Mouse (Mus musculus): ENCODE measurements around the gene Hes7. TPM values are rescaled to one million over a fixed set of nuclear protein-coding genes. Genes with fewer than 3 reads are reported as not detected.

The Hes7 gene
- total and polyA plus RNA-seq, 3 experiments = 0.08 to 1.4 TPM; not detected in 1

DNA sequence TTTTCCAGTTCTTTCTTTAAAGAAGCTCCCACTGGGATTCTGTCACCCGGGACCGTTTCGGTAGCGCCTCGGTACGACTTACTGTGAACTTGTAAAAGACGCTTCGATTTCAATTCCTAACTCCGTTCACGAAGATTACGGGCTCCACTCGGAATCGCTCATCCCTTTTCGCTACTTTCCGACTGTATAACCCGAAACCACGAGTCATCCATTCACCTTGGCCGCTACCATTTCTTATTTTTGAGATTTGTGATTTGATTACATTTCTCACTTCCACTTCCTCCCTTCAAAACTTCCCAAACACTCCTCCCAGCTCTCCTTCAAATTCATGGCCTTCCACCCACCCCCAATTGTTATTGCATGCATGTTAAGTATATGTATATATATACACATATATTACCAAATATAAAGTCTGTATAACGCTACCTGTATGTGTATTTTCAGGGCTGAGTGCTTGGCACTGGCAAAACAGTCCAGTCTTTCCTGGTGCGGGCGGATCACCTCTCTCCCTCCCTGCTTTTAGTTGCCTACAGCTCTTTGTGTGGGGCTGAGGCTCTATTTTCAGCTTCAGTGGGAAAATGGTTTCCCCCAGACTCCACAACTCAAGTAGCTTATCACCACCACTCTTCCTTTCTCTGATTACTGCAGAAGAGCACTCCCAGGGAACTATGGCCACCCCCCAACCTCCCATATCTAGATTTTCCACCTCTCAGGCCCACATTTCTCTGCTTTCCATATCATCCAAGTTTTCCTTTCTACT is 9.0 kb upstream of the Hes7 start:
- no peaks in the 10 kb centered on the region for H3K9me3 ChIP-seq (replicated peaks; ENCODE audit: insufficient read depth, low read length)
- H3K27ac ChIP-seq (ENCODE audit: control insufficient read depth, low read depth, low read length) = peak overlapping the region; percentile 45
- peaks cover 0 to 7% of the 10 kb centered on the region in 2 experiments; a peak in 2 of 4 replicates for H3K36me3 ChIP-seq (ENCODE audit: control insufficient read depth in 1 of 2, insufficient read depth in 2 of 2, low read length in 2 of 2)
- H3K4me3 ChIP-seq (ENCODE audit: control insufficient read depth in 1 of 2, insufficient read depth in 1 of 2, low read depth in 2 of 2, low read length in 2 of 2) = peak overlapping the region; percentile 48 to 78
- H3K4me1 ChIP-seq (ENCODE audit: control insufficient read depth in 1 of 2, insufficient read depth in 2 of 2, low read length in 2 of 2) = peaks cover 0 to 12% of the 10 kb centered on the region in 2 experiments; a peak in 2 of 4 replicates
- H3K79me2 ChIP-seq (ENCODE audit: control insufficient read depth, insufficient read depth, low read length, poor library complexity) = no peaks in the 10 kb centered on the region
- no peak for DNase-seq (ENCODE audit: low read depth, low spot score)
- peak overlapping the region; percentile 76 for H3K9ac ChIP-seq (ENCODE audit: control insufficient read depth, low read depth, low read length, poor library complexity, severe bottlenecking)
- no peaks in the 10 kb centered on the region for H3K27me3 ChIP-seq (ENCODE audit: control insufficient read depth in 1 of 2, insufficient read depth in 2 of 2, low read length in 2 of 2)
- TF ChIP-seq TAL1 (IDR thresholded peaks at IDR 0.05; ENCODE audit: low read length) = no peak
- TF ChIP-seq MYB (IDR thresholded peaks at IDR 0.05; ENCODE audit: low read depth, low read length) = no peak
- 0 out of 2 replicates have a peak, but pooled peaks have one; percentile 23 for TF ChIP-seq MAZ (IDR thresholded peaks at IDR 0.05; ENCODE audit: low read depth, low read length)
- TF ChIP-seq CHD1 (IDR thresholded peaks at IDR 0.05; ENCODE audit: low read depth, low read length) = 0 out of 2 replicates have a peak, but pooled peaks have one; percentile 33
- no peak for TF ChIP-seq ZMIZ1 (IDR thresholded peaks at IDR 0.05; ENCODE audit: low read depth, low read length)
- TF ChIP-seq BHLHE40 (IDR thresholded peaks at IDR 0.05; ENCODE audit: borderline replicate concordance, low read depth, low read length) = no peak
- peak; percentile 13; the same call in 1 of the 2 replicates for TF ChIP-seq HCFC1 (IDR thresholded peaks at IDR 0.05; ENCODE audit: low read depth, low read length)
- 0 out of 2 replicates have a peak, but pooled peaks have one; percentile 69 for TF ChIP-seq SIN3A (IDR thresholded peaks at IDR 0.05; ENCODE audit: low read length)
- TF ChIP-seq GATA1 (IDR thresholded peaks at IDR 0.05; ENCODE audit: low read depth, low read length) = no peak

GRCm38 (mm10) chr11:69111865-69112264 is 8.3 kb upstream of the Hes7 start:
- Histone ChIP-seq H3K9me3 (replicated peaks; ENCODE audit: insufficient read depth, low read length) (no peaks in the 10 kb centered on the region), H3K4me3 (ENCODE audit: control insufficient read depth in 1 of 2, insufficient read depth in 1 of 2, low read depth in 2 of 2, low read length in 2 of 2) (peak overlapping the region in 1 of 2 experiments; percentile 10; a peak in 1 of 4 replicates), H3K4me1 (ENCODE audit: control insufficient read depth in 1 of 2, insufficient read depth in 2 of 2, low read length in 2 of 2) (peaks cover 0 to 15% of the 10 kb centered on the region in 2 experiments; a peak in 2 of 4 replicates), H3K9ac (ENCODE audit: control insufficient read depth, low read depth, low read length, poor library complexity, severe bottlenecking) (no peak overlapping the region), H3K27me3 (ENCODE audit: control insufficient read depth in 1 of 2, insufficient read depth in 2 of 2, low read length in 2 of 2) (no peaks in the 10 kb centered on the region), H3K79me2 (ENCODE audit: control insufficient read depth, insufficient read depth, low read length, poor library complexity) (no peaks in the 10 kb centered on the region), H3K27ac (ENCODE audit: control insufficient read depth, low read depth, low read length) (no peak overlapping the region), H3K36me3 (ENCODE audit: control insufficient read depth in 1 of 2, insufficient read depth in 2 of 2, low read length in 2 of 2) (peaks cover 0 to 10% of the 10 kb centered on the region in 2 experiments; a peak in 2 of 4 replicates)
- DNase-seq (ENCODE audit: low read depth, low spot score) = peak; percentile 22
- no peak for TF ChIP-seq MAFK (IDR thresholded peaks at IDR 0.05; ENCODE audit: borderline replicate concordance, low read depth, low read length)
- no peak for TF ChIP-seq CHD1 (IDR thresholded peaks at IDR 0.05; ENCODE audit: low read depth, low read length)
- TF ChIP-seq ZMIZ1 (IDR thresholded peaks at IDR 0.05; ENCODE audit: low read depth, low read length) = no peak
- TF ChIP-seq POLR2AphosphoS2 (IDR thresholded peaks at IDR 0.05; ENCODE audit: low read length) = no peak
- TF ChIP-seq KAT2A (conservative IDR thresholded peaks at IDR 0.05; ENCODE audit: low read depth, low read length) = no peak
- no peak for TF ChIP-seq USF2 (IDR thresholded peaks at IDR 0.05; ENCODE audit: borderline replicate concordance in 1 of 2, insufficient read depth in 1 of 2, low read depth in 1 of 2, low read length in 2 of 2)
- TF ChIP-seq ZNF384 (IDR thresholded peaks at IDR 0.05; ENCODE audit: low read depth, low read length) = no peak
- TF ChIP-seq MAX (IDR thresholded peaks at IDR 0.05; ENCODE audit: low read length) = no peak
- TF ChIP-seq MYC (IDR thresholded peaks at IDR 0.05; ENCODE audit: low read depth, low read length) = no peak
- TF ChIP-seq SMC3 (IDR thresholded peaks at IDR 0.05; ENCODE audit: low read depth, low read length) = no peak
- no peak for TF ChIP-seq POLR2AphosphoS5 (IDR thresholded peaks at IDR 0.05; ENCODE audit: borderline replicate concordance, low read depth, low read length)
- TF ChIP-seq EP300 (IDR thresholded peaks at IDR 0.05; ENCODE audit: low read depth in 1 of 2, low read length in 2 of 2) = no peak
- TF ChIP-seq MEF2A (IDR thresholded peaks at IDR 0.05; ENCODE audit: extremely low read depth, insufficient replicate concordance, low read depth, low read length, poor library complexity, severe bottlenecking) = no peak
